Mouse (Mus musculus): Measurements from ENCODE around the gene Add1.

- TF ChIP-seq CTCF (IDR thresholded peaks at IDR 0.05; ENCODE audit: control insufficient read depth, insufficient read depth, low read length) (no peak), POLR2A (IDR thresholded peaks at IDR 0.05; ENCODE audit: borderline replicate concordance, control insufficient read depth, low read depth, low read length) (no peak)
Measured at GRCm38 (mm10) chr5:34576286-34576685, 2.8 kb downstream of the Add1 start.
